Mouse (Mus musculus) frontal cortex, adult (tissue): ENCODE measurements around the gene Ip6k2.

Experiments
- ATAC-seq: cut with Nextera tagmentation; 2 replicates; pipeline ENCODE4 v1.9.2; 2017; ENCODE audit warnings: mild to moderate bottlenecking, moderate library complexity, mixed read lengths; ENCODE audit not compliant: low TSS enrichment

Gene Ip6k2

GRCm38 (mm10) chr9:108782836-108783547 lies 604 bp upstream of the Ip6k2 start:
- ATAC-seq, result no peak

- ATAC-seq, result no peak
These were observed 1.8 kb downstream of the Ip6k2 start for GRCm38 (mm10) chr9:108785416-108785815.

GRCm38 (mm10) chr9:108786494-108786893 lies 2.9 kb downstream of the Ip6k2 start:
- ATAC-seq, result no peak

GRCm38 (mm10) chr9:108787080-108787479 lies 3.5 kb downstream of the Ip6k2 start:
- ATAC-seq, result no peak

GRCm38 (mm10) chr9:108788713-108789112 lies 5.1 kb downstream of the Ip6k2 start:
- ATAC-seq, result no peak

GRCm38 (mm10) chr9:108792307-108792706 lies 8.7 kb downstream of the Ip6k2 start:
- ATAC-seq, result no peak

- ATAC-seq, result no peak
These were observed 9.1 kb downstream of the Ip6k2 start for GRCm38 (mm10) chr9:108792730-108793129.

- ATAC-seq, result no peak
These were observed 11.7 kb downstream of the Ip6k2 start for GRCm38 (mm10) chr9:108795281-108795680.

- ATAC-seq, result peak; percentile 31; the same call in 1 of the 2 replicates
These were observed 12.2 kb downstream of the Ip6k2 start for GRCm38 (mm10) chr9:108795762-108796161.

GRCm38 (mm10) chr9:108796351-108796981 lies 12.9 kb downstream of the Ip6k2 start:
- ATAC-seq, result peak; percentile 70

GRCm38 (mm10) chr9:108797477-108797876 lies 13.9 kb downstream of the Ip6k2 start:
- ATAC-seq, result no peak

GRCm38 (mm10) chr9:108798508-108799075 lies 15.0 kb downstream of the Ip6k2 start:
- no peak for ATAC-seq

- ATAC-seq, result no peak
These were observed 16.0 kb downstream of the Ip6k2 start for GRCm38 (mm10) chr9:108799564-108799963.

- ATAC-seq, result no peak
These were observed 22.2 kb downstream of the Ip6k2 start for GRCm38 (mm10) chr9:108805768-108806167.

- ATAC-seq, result no peak
These were observed 22.8 kb downstream of the Ip6k2 start for GRCm38 (mm10) chr9:108806379-108806778.

GRCm38 (mm10) chr9:108806831-108807230 lies 23.2 kb downstream of the Ip6k2 start:
- no peak for ATAC-seq

- no peak for ATAC-seq
These were observed 24.1 kb downstream of the Ip6k2 start for GRCm38 (mm10) chr9:108807674-108808073.

GRCm38 (mm10) chr9:108808163-108808665 lies 24.6 kb downstream of the Ip6k2 start, which contains the start of gene Nckipsd:
Gene Nckipsd, plus strand, starts transcription at chr9:108808368.
- ATAC-seq, result peak; percentile 80

- ATAC-seq, result no peak
These were observed 25.6 kb downstream of the Ip6k2 start for GRCm38 (mm10) chr9:108809188-108809587.

- ATAC-seq, result no peak
These were observed 26.1 kb downstream of the Ip6k2 start for GRCm38 (mm10) chr9:108809723-108810122.

GRCm38 (mm10) chr9:108810516-108810915 lies 26.9 kb downstream of the Ip6k2 start:
- ATAC-seq, result no peak

GRCm38 (mm10) chr9:108815557-108815956 lies 32.0 kb downstream of the Ip6k2 start:
- ATAC-seq, result peak; percentile 77

- ATAC-seq, result no peak
These were observed 35.9 kb downstream of the Ip6k2 start for GRCm38 (mm10) chr9:108819495-108819894.
